Mouse (Mus musculus): ENCODE data around the gene 1190002N15Rik. TPM values are rescaled to one million over a fixed set of nuclear protein-coding genes. Genes with fewer than 3 reads are reported as not detected.

Gene 1190002N15Rik
- polyA plus RNA-seq (2015; fragmentation: Nextera tagmentation; extraction: Ambion mirVana) = 2.2 and 2.4 TPM in 2 replicates

DNA sequence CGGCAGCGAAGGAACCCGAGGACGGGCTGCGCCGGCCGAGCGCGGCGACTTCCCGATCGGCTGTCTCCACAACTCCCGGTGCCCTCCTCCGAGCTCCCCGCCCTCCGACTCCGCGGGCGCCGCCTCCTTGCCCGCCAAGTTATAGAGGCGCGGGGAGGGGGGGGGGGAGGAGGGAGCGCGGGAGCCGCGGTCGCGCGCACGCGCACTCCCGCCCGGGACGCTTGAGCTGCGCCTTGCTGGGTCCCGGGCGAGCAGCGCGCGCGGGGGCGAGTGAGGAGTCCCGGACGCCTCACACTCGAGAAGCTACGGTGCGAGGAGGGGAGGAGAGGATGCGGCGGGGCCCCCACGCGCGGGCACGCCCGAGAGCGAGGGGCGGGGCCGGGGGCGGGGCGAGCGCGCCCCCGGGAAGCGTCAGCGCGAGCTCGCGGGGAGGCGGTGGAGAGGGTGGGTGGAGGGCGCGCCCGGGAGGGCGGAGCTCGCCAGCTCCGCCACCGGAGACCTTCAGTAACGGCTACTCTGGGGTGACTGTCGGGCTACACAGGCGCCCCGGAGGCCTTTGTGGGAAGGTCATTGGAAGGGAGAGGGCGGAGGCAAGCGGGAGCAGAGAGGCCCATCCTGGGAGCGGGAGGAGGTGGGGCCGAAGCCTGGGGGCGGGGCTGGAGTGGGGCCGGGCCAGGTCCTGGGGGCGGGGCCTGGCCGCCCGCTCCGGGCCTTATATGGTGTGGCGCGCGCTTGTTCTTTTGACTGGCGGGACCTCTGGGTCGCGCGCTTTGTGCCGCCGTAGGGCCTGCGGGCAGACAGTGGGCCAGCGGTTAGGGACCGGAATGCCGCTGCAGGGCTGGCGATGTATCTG lies at the start of gene 1190002N15Rik:
Gene 1190002N15Rik (minus strand): TSS at position 112 of the 853 bp plus-strand sequence.
- ATAC-seq (ENCODE audit: low read depth) = peak; percentile 84
- Histone ChIP-seq H3K36me3 (ENCODE audit: control insufficient read depth, insufficient read depth) (no peaks in the 10 kb centered on the region), H3K4me1 (ENCODE audit: control insufficient read depth, low read depth, low read length) (peaks cover 23% of the 10 kb centered on the region), H3K9me3 (replicated peaks; ENCODE audit: control insufficient read depth, low read length) (no peaks in the 10 kb centered on the region), H3K27ac (ENCODE audit: low read length) (peak within 1 kb of the TSS; percentile 98), H3K4me2 (ENCODE audit: low read depth, low read length) (peak within 1 kb of the TSS; percentile 98), H3K9ac (ENCODE audit: low read depth, low read length) (peak within 1 kb of the TSS; percentile 89), H3K27me3 (ENCODE audit: control insufficient read depth, insufficient read depth, low read depth, low read length) (no peaks in the 10 kb centered on the region), H3K4me3 (ENCODE audit: low read depth, low read length) (peak within 1 kb of the TSS; percentile 92)
- 0% methylated on average over 58 of the region's 104 CpGs for WGBS (ENCODE audit: insufficient replicate concordance)

DNA sequence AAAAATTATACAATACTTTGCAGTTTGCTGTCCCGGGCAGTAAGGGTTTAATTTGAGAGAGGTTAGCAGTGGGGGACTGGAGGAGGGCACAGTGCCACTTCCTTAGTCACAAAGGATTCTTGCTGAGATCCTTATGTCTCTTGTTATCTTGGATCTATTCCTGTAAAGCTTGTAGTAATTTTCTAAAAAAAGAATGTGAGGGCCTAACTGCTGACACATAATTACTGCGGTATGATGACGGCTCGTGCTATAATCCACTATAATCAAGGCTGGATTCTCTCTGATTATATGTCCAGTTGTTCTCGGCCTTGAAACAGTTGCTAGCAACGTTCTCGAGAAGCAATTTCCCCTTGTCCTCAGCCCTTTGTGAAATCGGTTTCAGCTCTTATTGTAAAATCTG lies 44.4 kb upstream of the 1190002N15Rik start:
- ATAC-seq (ENCODE audit: low read depth) = no peak
- no peak overlapping the region for H3K9ac ChIP-seq (ENCODE audit: low read depth, low read length)
- no peaks in the 10 kb centered on the region for H3K27me3 ChIP-seq (ENCODE audit: control insufficient read depth, insufficient read depth, low read depth, low read length)
- no peaks in the 10 kb centered on the region for H3K9me3 ChIP-seq (replicated peaks; ENCODE audit: control insufficient read depth, low read length)
- no peaks in the 10 kb centered on the region for H3K36me3 ChIP-seq (ENCODE audit: control insufficient read depth, insufficient read depth)
- 66% methylated on average over 8 of the region's 8 CpGs for WGBS (ENCODE audit: insufficient replicate concordance)
- no peak overlapping the region for H3K4me2 ChIP-seq (ENCODE audit: low read depth, low read length)
- no peaks in the 10 kb centered on the region for H3K4me1 ChIP-seq (ENCODE audit: control insufficient read depth, low read depth, low read length)
- H3K27ac ChIP-seq (ENCODE audit: low read length) = no peak overlapping the region
- H3K4me3 ChIP-seq (ENCODE audit: low read depth, low read length) = no peak overlapping the region

DNA sequence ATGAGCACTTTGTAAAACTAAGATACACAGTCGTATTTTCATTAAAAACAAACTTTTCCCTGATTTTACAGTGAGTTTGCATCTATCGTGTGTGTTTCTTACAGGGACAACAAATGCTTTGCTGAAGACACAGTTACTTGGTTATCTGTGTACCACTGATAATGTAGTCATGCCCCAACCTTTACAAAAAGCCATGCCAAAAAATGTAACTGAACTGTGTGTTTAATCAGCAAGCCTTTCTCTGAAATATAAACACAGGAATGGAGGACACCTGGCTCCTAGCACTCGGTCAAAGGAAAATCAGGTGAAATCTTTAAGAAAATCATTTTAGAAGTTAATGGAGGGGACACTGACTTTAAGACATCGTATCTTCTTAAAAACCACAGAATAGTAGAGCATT lies 43.8 kb upstream of the 1190002N15Rik start:
- no peaks in the 10 kb centered on the region for H3K36me3 ChIP-seq (ENCODE audit: control insufficient read depth, insufficient read depth)
- no peaks in the 10 kb centered on the region for H3K27me3 ChIP-seq (ENCODE audit: control insufficient read depth, insufficient read depth, low read depth, low read length)
- no peak overlapping the region for H3K9ac ChIP-seq (ENCODE audit: low read depth, low read length)
- WGBS (ENCODE audit: insufficient replicate concordance) = 50% methylated on average over 4 of the region's 4 CpGs
- ATAC-seq (ENCODE audit: low read depth) = no peak
- no peaks in the 10 kb centered on the region for H3K4me1 ChIP-seq (ENCODE audit: control insufficient read depth, low read depth, low read length)
- no peak overlapping the region for H3K4me2 ChIP-seq (ENCODE audit: low read depth, low read length)
- no peak overlapping the region for H3K27ac ChIP-seq (ENCODE audit: low read length)
- H3K9me3 ChIP-seq (replicated peaks; ENCODE audit: control insufficient read depth, low read length) = no peaks in the 10 kb centered on the region
- H3K4me3 ChIP-seq (ENCODE audit: low read depth, low read length) = no peak overlapping the region

DNA sequence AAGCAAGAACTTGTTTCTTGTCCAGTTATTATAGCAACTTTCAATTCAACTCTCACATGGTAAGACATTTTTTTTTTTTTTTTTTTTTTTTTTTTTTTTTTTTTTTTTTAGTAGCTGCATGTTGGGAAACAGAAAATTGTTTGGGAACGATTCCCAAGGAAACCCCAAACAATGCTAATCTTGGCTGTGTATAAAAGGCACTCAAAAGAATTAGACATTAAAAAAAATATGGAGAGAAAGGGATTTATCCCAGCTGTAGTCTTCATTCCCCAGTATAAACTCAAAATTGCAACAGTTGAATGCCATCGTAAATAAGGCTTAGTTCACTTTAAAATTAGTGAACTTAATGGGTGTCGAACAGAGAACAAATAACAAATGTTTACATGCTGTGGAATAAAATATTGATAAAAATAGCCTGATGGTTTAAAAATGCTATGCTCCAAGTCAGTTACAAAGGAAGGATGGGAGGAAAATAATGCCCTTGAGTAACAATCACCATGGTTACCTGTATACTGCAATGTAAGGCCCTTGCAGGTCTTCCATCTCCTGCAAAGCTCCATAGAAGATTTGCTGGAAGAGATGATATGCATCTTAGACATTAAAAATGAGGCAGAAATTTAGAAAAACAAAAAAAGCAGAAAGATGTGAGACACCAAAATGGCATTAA lies 42.3 kb upstream of the 1190002N15Rik start:
- Histone ChIP-seq H3K4me1 (ENCODE audit: control insufficient read depth, low read depth, low read length) (no peaks in the 10 kb centered on the region), H3K27ac (ENCODE audit: low read length) (no peak overlapping the region), H3K9ac (ENCODE audit: low read depth, low read length) (no peak overlapping the region), H3K36me3 (ENCODE audit: control insufficient read depth, insufficient read depth) (no peaks in the 10 kb centered on the region), H3K9me3 (replicated peaks; ENCODE audit: control insufficient read depth, low read length) (no peaks in the 10 kb centered on the region), H3K27me3 (ENCODE audit: control insufficient read depth, insufficient read depth, low read depth, low read length) (no peaks in the 10 kb centered on the region), H3K4me3 (ENCODE audit: low read depth, low read length) (no peak overlapping the region), H3K4me2 (ENCODE audit: low read depth, low read length) (no peak overlapping the region)
- 81% methylated on average over 3 of the region's 3 CpGs for WGBS (ENCODE audit: insufficient replicate concordance)
- no peak for ATAC-seq (ENCODE audit: low read depth)

DNA sequence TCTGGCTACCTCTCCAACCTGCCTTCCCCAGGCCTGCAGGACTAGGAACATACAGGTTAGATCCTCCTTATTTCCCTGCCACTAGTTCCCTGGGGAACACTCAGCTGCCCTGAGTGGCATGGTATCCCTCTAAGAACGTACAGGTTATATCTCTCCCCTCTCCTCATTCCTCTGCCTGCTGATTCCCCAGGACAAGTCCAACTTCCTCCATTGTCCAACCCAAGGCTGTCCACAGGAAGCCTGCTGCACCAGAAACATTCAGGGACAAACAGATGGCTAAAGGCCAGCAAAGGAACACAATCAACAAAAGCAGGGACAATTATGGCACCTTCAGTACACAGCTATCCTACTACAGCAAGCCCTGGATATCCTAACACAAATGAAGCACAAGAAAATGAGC lies 33.9 kb upstream of the 1190002N15Rik start:
- ATAC-seq (ENCODE audit: low read depth) = no peak
- WGBS (ENCODE audit: insufficient replicate concordance) = 39% methylated on average over 1 of the region's 1 CpGs

DNA sequence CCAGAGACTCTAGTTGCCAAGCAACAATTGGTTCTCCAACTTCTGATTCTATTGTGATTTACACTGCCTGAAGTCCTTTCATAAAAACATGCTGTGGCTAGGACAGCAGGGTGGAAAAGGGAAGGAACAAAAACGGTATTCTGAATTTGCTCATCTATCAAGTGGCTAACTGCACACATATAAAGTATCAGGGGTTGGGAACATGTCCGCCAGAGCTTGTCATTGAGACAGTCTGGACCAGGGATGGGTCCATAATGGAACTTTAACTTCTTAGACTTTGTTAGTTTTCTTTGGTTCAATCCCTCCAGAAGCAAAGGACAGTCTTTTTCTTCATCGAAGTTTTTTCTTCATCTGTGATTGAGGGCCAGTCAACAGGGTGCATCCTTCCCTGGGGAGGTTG lies 30.5 kb upstream of the 1190002N15Rik start:
- Histone ChIP-seq H3K9ac (ENCODE audit: low read depth, low read length) (no peak overlapping the region), H3K4me3 (ENCODE audit: low read depth, low read length) (no peak overlapping the region), H3K9me3 (replicated peaks; ENCODE audit: control insufficient read depth, low read length) (no peaks in the 10 kb centered on the region), H3K4me1 (ENCODE audit: control insufficient read depth, low read depth, low read length) (no peaks in the 10 kb centered on the region; the same call in 1 of the 2 replicates), H3K27ac (ENCODE audit: low read length) (no peak overlapping the region), H3K4me2 (ENCODE audit: low read depth, low read length) (no peak overlapping the region), H3K36me3 (ENCODE audit: control insufficient read depth, insufficient read depth) (no peaks in the 10 kb centered on the region), H3K27me3 (ENCODE audit: control insufficient read depth, insufficient read depth, low read depth, low read length) (no peaks in the 10 kb centered on the region)
- 57% methylated on average over 3 of the region's 3 CpGs for WGBS (ENCODE audit: insufficient replicate concordance)
- no peak for ATAC-seq (ENCODE audit: low read depth)

More for the DNA sequence above, 33.9 kb upstream of the 1190002N15Rik start:
- no peak overlapping the region for H3K4me2 ChIP-seq (ENCODE audit: low read depth, low read length)
- no peak overlapping the region for H3K9ac ChIP-seq (ENCODE audit: low read depth, low read length)
- no peaks in the 10 kb centered on the region; the same call in 1 of the 2 replicates for H3K4me1 ChIP-seq (ENCODE audit: control insufficient read depth, low read depth, low read length)
- H3K27ac ChIP-seq (ENCODE audit: low read length) = no peak overlapping the region
- H3K4me3 ChIP-seq (ENCODE audit: low read depth, low read length) = no peak overlapping the region
- H3K36me3 ChIP-seq (ENCODE audit: control insufficient read depth, insufficient read depth) = no peaks in the 10 kb centered on the region
- H3K9me3 ChIP-seq (replicated peaks; ENCODE audit: control insufficient read depth, low read length) = no peaks in the 10 kb centered on the region
- no peaks in the 10 kb centered on the region for H3K27me3 ChIP-seq (ENCODE audit: control insufficient read depth, insufficient read depth, low read depth, low read length)

DNA sequence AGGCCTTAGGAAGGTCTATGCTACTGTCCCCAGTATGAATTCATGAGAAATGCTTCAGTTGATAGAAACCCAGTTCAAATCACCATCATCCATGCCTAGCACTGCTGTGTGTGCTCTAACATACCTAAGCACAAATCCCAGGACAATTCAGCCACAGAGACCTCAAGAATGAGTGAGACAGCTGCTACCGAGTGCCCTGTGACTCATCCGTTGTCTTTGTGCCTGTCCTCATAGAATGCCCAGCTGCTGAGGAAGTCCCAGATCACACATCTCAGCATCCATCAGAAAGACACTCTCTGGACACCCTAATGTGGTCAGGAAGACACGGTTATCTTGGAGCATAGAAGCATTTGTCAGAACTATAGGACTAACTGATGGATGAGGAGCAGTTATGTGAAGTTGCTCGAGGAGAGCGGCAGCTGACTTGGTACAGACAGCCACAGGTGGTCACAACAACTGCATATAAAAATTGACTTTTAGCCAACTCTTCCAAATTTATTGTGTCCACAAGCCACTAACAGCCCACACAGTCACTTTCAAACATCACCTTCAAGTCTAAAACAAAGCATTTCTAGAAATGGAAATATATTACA lies 29.9 kb upstream of the 1190002N15Rik start:
- H3K9ac ChIP-seq (ENCODE audit: low read depth, low read length) = no peak overlapping the region
- no peaks in the 10 kb centered on the region for H3K27me3 ChIP-seq (ENCODE audit: control insufficient read depth, insufficient read depth, low read depth, low read length)
- no peak for ATAC-seq (ENCODE audit: low read depth)
- no peaks in the 10 kb centered on the region; the same call in 1 of the 2 replicates for H3K4me1 ChIP-seq (ENCODE audit: control insufficient read depth, low read depth, low read length)
- H3K36me3 ChIP-seq (ENCODE audit: control insufficient read depth, insufficient read depth) = no peaks in the 10 kb centered on the region
- no peak overlapping the region for H3K4me3 ChIP-seq (ENCODE audit: low read depth, low read length)
- 60% methylated on average over 5 of the region's 5 CpGs for WGBS (ENCODE audit: insufficient replicate concordance)
- H3K9me3 ChIP-seq (replicated peaks; ENCODE audit: control insufficient read depth, low read length) = no peaks in the 10 kb centered on the region
- no peak overlapping the region for H3K4me2 ChIP-seq (ENCODE audit: low read depth, low read length)
- H3K27ac ChIP-seq (ENCODE audit: low read length) = no peak overlapping the region

DNA sequence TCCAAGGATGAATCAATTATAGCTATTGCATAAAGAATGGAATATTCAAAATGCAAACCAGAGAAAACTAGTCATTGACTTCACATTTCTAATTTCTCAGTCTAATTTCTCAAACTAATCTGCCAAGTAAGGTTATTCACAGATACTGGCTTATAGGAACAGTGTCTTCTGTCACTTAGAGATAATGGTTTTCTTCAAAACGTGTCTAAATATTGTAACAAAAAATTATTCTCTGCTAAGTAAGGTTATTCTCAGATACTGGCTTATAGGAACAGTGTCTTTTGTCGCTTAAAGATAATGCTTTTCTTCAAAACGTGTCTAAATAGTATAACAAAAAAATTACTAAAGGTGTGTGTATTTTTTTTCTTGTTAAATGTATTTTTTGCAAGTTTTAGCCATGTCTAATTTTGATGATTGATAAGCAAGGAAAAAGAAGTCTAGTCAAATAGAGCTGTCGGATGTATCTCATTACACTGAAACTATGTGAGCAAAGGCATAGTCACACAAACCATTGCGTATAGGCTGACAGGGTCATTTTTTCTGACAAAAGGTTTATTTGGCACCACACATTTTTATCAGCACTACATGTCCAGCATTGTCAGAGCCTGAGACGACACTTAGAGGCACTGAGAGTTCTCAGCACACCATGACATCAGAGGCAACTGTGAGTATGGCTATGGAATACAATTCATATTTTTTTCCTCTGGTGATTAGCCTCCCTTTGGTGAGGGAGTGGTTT lies 19.1 kb upstream of the 1190002N15Rik start:
- no peaks in the 10 kb centered on the region for H3K36me3 ChIP-seq (ENCODE audit: control insufficient read depth, insufficient read depth)
- peak; percentile 67 for ATAC-seq (ENCODE audit: low read depth)
- 26% methylated on average over 6 of the region's 6 CpGs for WGBS (ENCODE audit: insufficient replicate concordance)

More for the DNA sequence above, 19.1 kb upstream of the 1190002N15Rik start:
- no peaks in the 10 kb centered on the region for H3K27me3 ChIP-seq (ENCODE audit: control insufficient read depth, insufficient read depth, low read depth, low read length)
- no peaks in the 10 kb centered on the region for H3K9me3 ChIP-seq (replicated peaks; ENCODE audit: control insufficient read depth, low read length)
- H3K4me3 ChIP-seq (ENCODE audit: low read depth, low read length) = no peak overlapping the region
- peaks cover 21% of the 10 kb centered on the region for H3K4me1 ChIP-seq (ENCODE audit: control insufficient read depth, low read depth, low read length)
- H3K27ac ChIP-seq (ENCODE audit: low read length) = peak overlapping the region; percentile 76
- H3K4me2 ChIP-seq (ENCODE audit: low read depth, low read length) = no peak overlapping the region
- no peak overlapping the region for H3K9ac ChIP-seq (ENCODE audit: low read depth, low read length)
